Mouse (Mus musculus) cerebellum, adult 2 months (tissue): ENCODE measurements around the gene Esrp2. TPM values are rescaled to one million over a fixed set of nuclear protein-coding genes. Genes with fewer than 3 reads are reported as not detected.

Experiments used
- DNase-seq, 2 experiments: peaks; one replicate each; pipeline ENCODE4 v3.0.0; 2021
- H3K27ac ChIP-seq: fragments of 200-500 bp; 2 replicates; pipeline ENCODE4 v1.5.1; 2012; ENCODE audit warnings: low read length, control low read depth, inconsistent platforms; ENCODE audit not compliant: insufficient read depth
- H3K27me3 ChIP-seq: fragments of 200-500 bp; 2 replicates; pipeline ENCODE4 v1.6.1; 2012; ENCODE audit warnings: inconsistent platforms, mild to moderate bottlenecking, low read length, moderate library complexity; ENCODE audit not compliant: control insufficient read depth, insufficient read depth
- H3K4me1 ChIP-seq: fragments of 200-500 bp; 2 replicates; pipeline ENCODE4 v1.6.1; 2011; ENCODE audit warnings: low read length; ENCODE audit not compliant: control insufficient read depth, insufficient read depth
- H3K4me3 ChIP-seq: fragments of 200-500 bp; replicated peaks from 2 replicates; pipeline ENCODE3; 2011; ENCODE audit warnings: mild to moderate bottlenecking, low read depth, low read length, control low read depth; ENCODE audit not compliant: insufficient read depth
- CTCF ChIP-seq: fragments of 200-500 bp; IDR thresholded peaks from 2 replicates; pipeline ENCODE4 v1.5.1; 2011; ENCODE audit warnings: low read depth, mild to moderate bottlenecking, control low read depth, low read length, moderate library complexity, borderline replicate concordance; ENCODE audit not compliant: insufficient read depth
- POLR2A ChIP-seq: fragments of 200-500 bp; IDR thresholded peaks from 2 replicates; pipeline ENCODE4 v1.6.1; 2011; ENCODE audit warnings: low read length, control low read depth, borderline replicate concordance; ENCODE audit not compliant: insufficient read depth
- WGBS: fragments of 180-500 bp; shearing (Covaris S2); methylation state at CpG from one replicate; pipeline ENCODE4 v1.1.7; 2018; 5-methylcytosine and 5-hydroxymethylcytosine counted together
- polyA plus RNA-seq: library from polyadenylated mRNA; depleted of rRNA; stranded (reverse); fragments of >200 nt; gene quantifications from 2 replicates; pipeline ENCODE4 v1.2.3, GENCODE M21; 2012; rRNA removed

Esrp2 gene
- polyA plus RNA-seq = 0.05 and 0.10 TPM in 2 replicates

DNA sequence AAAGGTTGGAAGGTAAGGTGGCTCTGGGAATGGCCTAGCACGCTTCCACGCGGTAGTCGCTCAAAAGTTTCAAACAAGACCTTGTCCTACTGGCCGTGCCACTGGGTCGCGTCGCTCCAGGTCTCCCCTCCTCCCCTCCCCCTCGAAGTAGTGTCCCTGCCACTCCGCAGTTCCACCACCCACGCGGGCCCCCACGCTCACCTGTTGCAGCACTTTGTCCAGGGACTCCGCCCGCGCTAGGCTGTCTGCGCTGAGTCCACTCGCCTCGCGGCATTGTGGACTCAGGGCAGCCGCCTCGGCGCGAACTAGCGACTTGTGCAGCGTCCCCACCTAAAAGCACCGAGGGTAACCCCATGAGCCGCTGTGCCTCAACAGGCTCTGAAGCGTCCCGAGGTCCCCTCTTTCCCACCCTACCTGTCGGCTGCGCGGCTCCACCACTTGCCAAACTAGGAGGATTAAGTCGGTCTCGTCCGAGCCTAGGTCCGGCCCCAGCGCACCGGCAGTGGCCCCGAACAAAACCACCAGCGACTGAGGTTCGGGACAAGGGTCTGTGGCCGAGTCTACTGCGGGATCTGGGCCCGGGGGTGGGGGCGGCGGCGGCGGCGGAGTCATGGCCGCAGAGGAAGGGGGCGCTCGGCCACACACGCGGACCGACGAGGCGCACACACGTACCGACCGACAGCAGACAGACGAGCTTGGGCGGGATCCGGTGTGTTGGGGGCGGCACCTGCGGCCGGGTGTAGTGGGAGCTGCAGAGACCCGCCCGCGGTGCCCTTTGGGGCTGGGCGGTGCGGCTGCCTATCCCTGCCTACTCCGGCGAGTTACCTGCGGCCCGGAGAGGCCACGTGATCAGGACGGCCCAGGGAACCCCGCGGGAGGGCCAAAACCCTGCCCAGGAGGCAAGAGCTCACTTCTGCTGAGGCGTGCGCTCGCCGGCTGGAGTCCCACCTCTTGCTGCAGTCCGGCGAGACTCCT is at the start of gene Esrp2:
TSS of gene Esrp2 (minus strand) at position 819 of the 975 bp plus-strand sequence.
- Histone ChIP-seq H3K27ac (no peak within 1 kb of the TSS), H3K4me1 (peaks cover 15% of the 10 kb centered on the region; the same call in 1 of the 2 replicates), H3K27me3 (peaks cover 8% of the 10 kb centered on the region; the same call in 1 of the 2 replicates), H3K4me3 (peak within 1 kb of the TSS; percentile 72)
- 2% methylated on average over 86 of the region's 86 CpGs for WGBS
- no peak for TF ChIP-seq CTCF
- no peak for TF ChIP-seq POLR2A
- DNase-seq = no peak

DNA sequence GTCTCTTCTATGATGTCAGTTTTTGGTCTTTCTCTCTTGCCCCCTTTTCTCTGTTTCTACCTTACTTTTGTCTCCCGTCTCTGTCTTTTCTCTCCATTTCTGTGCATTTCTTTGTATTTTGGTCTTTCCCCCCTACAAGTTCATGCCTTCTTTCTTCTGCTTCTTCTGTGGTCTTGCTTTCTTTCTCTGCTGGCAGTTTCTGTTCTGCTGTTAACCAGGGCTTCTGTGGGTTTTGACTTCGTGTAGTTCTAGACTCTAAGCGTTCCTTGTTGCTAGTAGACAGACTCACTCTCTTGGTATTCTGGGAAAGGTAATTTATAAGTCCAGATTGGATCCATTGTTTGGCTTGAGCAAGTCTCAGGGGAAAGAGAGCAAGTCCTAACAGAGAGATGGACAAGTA is 49.6 kb upstream of the Esrp2 start:
- no peaks in the 10 kb centered on the region for H3K27me3 ChIP-seq
- H3K4me1 ChIP-seq = peaks cover 6% of the 10 kb centered on the region
- 91% methylated on average over 3 of the region's 3 CpGs for WGBS
- DNase-seq = no peak
- no peak for TF ChIP-seq POLR2A
- no peak overlapping the region for H3K27ac ChIP-seq
- no peak overlapping the region for H3K4me3 ChIP-seq

DNA sequence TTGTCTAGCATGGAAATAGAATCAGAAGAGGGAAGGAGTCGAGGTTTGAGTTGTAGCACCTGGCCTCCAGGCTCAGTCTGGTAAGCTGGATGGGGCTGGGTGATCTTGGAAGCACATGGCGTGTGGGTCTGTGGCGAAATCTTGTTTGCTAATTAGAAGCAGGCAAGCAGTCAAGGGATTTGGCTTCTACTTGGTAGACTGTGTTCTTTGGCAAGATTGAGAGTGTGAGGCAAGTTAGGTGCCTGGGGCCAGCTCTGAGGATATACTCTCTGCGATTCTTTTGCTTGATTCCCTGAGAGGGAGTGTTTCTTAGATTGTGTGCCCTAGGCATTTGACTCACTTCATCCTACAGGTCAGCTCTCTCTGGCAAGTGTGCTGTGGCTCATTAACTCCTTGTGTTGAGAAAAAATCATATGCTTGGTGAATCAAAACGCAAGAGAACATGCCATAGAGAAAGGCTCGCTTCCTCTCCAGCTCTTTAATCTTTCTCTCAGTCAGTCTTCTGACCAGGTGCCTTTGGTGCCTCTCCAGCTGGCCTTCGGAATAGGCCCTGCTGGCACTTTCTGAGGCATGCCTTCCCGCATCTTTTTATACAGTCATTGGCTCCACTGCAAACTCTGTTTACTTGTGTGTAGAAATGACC is 49.0 kb upstream of the Esrp2 start:
- Histone ChIP-seq H3K4me1 (peaks cover 6% of the 10 kb centered on the region), H3K27ac (no peak overlapping the region), H3K27me3 (no peaks in the 10 kb centered on the region), H3K4me3 (no peak overlapping the region)
- peak; percentile 33 to 47 for DNase-seq
- 15% methylated on average over 8 of the region's 8 CpGs for WGBS
- no peak for TF ChIP-seq CTCF
- TF ChIP-seq POLR2A = no peak

DNA sequence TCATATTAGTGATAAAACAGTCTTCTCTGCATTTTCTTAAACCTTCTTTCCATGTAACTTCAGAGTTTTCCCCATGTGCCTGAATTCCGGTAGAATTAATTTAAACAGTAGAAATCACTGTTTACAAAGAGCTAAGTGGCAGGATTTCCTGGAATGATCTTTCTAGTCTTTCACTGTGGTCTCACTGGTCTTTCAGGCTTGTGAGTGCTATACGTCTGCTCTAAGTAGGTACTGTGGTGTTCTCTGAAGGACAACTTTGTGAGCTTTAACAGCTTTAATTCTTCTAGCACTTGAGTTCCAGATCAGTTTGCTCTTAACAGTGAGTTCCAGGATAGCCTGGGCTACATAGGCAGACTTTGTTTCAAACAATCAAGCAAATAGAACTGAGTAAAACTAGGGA is 41.7 kb upstream of the Esrp2 start:
- no peak for TF ChIP-seq POLR2A
- TF ChIP-seq CTCF = no peak
- Histone ChIP-seq H3K4me3 (no peak overlapping the region), H3K4me1 (no peaks in the 10 kb centered on the region), H3K27ac (no peak overlapping the region), H3K27me3 (no peaks in the 10 kb centered on the region)
- WGBS = 83% methylated on average over 2 of the region's 2 CpGs
- DNase-seq = no peak

DNA sequence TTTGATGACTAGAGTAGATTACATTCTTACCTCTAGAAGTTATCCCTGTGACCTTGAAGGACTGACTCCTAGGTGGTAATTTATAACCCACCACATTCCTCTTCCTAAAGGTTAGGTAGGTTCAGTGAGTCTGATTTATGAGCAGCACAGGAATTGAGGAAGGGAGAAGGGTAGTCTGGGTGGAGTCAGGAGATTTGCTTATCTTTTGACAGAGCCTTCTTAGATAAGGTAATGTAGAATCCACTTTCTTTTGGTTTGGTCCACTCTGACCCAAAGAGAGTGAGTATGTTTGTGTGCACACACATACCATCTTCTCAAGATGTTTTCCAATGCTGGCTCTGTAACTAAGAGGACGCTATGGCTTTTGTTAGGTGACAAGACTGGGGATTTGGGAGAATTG is 40.8 kb upstream of the Esrp2 start:
- TF ChIP-seq POLR2A = no peak
- TF ChIP-seq CTCF = no peak
- no peak for DNase-seq
- Histone ChIP-seq H3K4me1 (no peaks in the 10 kb centered on the region), H3K27me3 (no peaks in the 10 kb centered on the region), H3K4me3 (no peak overlapping the region), H3K27ac (no peak overlapping the region)
- 98% methylated on average over 1 of the region's 1 CpGs for WGBS

DNA sequence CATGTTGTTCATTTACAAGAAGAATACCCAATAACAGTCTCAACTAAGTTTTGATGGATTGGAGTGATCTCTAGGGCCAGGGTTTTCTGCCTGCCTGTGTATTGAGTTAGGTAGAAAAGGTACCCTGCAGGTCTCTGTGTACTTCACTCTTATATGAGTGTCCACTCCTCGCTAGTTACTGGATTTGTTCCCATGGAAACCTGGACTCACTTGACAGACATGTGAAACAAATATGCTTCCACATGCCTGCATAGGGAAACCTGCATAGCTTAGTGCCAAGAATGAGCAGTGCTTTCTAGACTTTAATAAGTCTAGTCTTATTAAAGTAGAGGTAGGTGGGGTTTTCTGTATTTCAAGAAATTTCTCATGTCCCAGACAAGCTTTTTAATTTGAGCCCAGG is 40.1 kb upstream of the Esrp2 start:
- no peak for DNase-seq
- 17% methylated on average over 1 of the region's 1 CpGs for WGBS
- no peak overlapping the region for H3K4me3 ChIP-seq
- no peaks in the 10 kb centered on the region for H3K27me3 ChIP-seq
- no peak overlapping the region for H3K27ac ChIP-seq
- no peak for TF ChIP-seq CTCF
- no peak for TF ChIP-seq POLR2A
- no peaks in the 10 kb centered on the region for H3K4me1 ChIP-seq

DNA sequence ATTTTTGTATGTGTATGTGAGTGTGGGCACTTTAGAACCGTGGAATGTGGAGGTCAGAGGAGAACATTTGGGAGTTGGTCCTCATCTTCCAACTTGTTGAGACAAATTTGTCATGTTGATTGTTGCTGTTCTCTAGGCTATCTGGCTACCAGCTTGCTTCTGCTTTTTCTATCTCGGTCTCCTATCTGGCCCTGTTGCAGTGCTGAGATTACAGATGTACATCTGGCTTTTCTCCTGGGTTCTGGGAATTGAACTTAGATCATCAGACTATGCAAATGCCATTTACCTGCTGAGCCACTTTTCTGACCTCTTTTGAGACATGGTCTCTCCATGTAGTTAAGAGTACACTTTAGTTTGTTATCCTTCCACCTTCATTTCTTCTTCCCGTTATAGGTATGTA is 36.8 kb upstream of the Esrp2 start:
- H3K4me3 ChIP-seq = no peak overlapping the region
- no peaks in the 10 kb centered on the region for H3K27me3 ChIP-seq
- H3K27ac ChIP-seq = no peak overlapping the region
- WGBS = 93% methylated on average over 3 of the region's 3 CpGs
- H3K4me1 ChIP-seq = no peaks in the 10 kb centered on the region
- no peak for DNase-seq
- TF ChIP-seq POLR2A = no peak

DNA sequence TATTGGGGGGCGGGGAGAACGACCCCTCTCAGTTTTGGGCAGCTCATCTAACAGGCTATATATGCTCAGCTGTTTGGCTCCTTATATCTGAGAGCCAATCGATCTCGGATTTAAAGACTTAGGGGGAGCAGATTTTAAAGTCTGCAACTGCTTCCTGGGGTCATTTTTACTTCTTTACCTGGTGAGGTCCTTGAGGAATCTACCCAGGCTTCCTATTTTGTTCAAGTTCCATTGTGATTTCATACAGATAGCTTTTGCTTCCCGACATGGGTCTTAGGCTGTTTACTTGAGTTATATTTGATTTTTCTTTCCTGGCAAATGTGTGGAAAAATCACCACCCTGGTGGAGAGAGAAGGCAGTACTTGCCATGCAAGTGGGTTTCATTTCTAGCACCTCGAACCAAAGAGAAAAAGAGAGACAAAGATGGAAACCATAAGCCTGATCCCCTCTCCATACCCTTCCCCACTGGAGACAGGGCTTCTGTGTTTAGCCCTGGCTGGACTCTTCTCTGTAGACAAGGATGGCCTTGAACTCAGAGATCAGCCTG is 33.2 kb upstream of the Esrp2 start:
- Histone ChIP-seq H3K4me3 (peak overlapping the region; percentile 87), H3K4me1 (no peaks in the 10 kb centered on the region), H3K27me3 (no peaks in the 10 kb centered on the region), H3K27ac (no peak overlapping the region)
- no peak for TF ChIP-seq POLR2A
- TF ChIP-seq CTCF = no peak
- no peak for DNase-seq
- 8% methylated on average over 6 of the region's 6 CpGs for WGBS
